Mouse (Mus musculus) heart, embryonic 16.5 days (tissue): ENCODE results near the gene Ifnl3. TPM values are rescaled to one million over a fixed set of nuclear protein-coding genes. Genes with fewer than 3 reads are reported as not detected.
"Not testable (repeated sequence)": the region's sequence is repeated elsewhere in the genome, so short reads cannot be mapped to it uniquely, and the experiment has no call there.

ENCODE experiments used
- ATAC-seq: fragments of 200-750 bp; cut with Nextera tagmentation; replicated peaks from 2 replicates; pipeline ENCODE4 v1.8.0; 2017; ENCODE audit warnings: moderate number of reproducible peaks; ENCODE audit not compliant: insufficient read depth, low FRiP score; ENCODE audit errors: extremely low read depth
- H3K27ac ChIP-seq: fragments of 300-500 bp; sonication (generic); 2 replicates; pipeline ENCODE4 v1.5.1; 2014; ENCODE audit warnings: mild to moderate bottlenecking, low read length, control low read depth, moderate library complexity
- H3K27me3 ChIP-seq: fragments of 300-500 bp; sonication (generic); 2 replicates; pipeline ENCODE4 v1.6.1; 2014; ENCODE audit warnings: low read length, mixed read lengths; ENCODE audit not compliant: control insufficient read depth, insufficient read depth
- H3K36me3 ChIP-seq: fragments of 300-500 bp; sonication (generic); 2 replicates; pipeline ENCODE4 v1.6.1; 2014; ENCODE audit not compliant: control insufficient read depth, insufficient read depth
- H3K4me1 ChIP-seq: fragments of 300-500 bp; sonication (generic); 2 replicates; pipeline ENCODE4 v1.6.1; 2014; ENCODE audit warnings: low read length, mixed read lengths; ENCODE audit not compliant: control insufficient read depth, insufficient read depth
- H3K4me2 ChIP-seq: fragments of 300-500 bp; sonication (generic); 2 replicates; pipeline ENCODE4 v1.6.1; 2014; ENCODE audit warnings: low read depth, mild to moderate bottlenecking, control low read depth, low read length
- H3K4me3 ChIP-seq: fragments of 300-500 bp; sonication (generic); 2 replicates; pipeline ENCODE4 v1.5.1; 2014; ENCODE audit warnings: mild to moderate bottlenecking, control low read depth, low read length
- H3K9ac ChIP-seq: fragments of 300-500 bp; sonication (generic); 2 replicates; pipeline ENCODE4 v1.6.1; 2014; ENCODE audit warnings: low read length, control low read depth
- H3K9me3 ChIP-seq: fragments of 300-500 bp; sonication (generic); replicated peaks from 2 replicates; pipeline ENCODE4 v1.6.1; 2016; ENCODE audit warnings: low read length; ENCODE audit not compliant: control insufficient read depth
- WGBS: fragments of 180-500 bp; shearing (Covaris S2); extraction: QIAGEN DNeasy Blood & Tissue Kit; methylation state at CpG from one replicate; pipeline ENCODE4 v1.1.7; 2014; 5-methylcytosine and 5-hydroxymethylcytosine counted together
- polyA plus RNA-seq: library from polyadenylated mRNA; unstranded; fragments of >200 nt; fragmentation: Nextera tagmentation; extraction: Ambion mirVana; gene quantifications from 2 replicates; pipeline ENCODE4 v1.2.1, GENCODE M21; 2015

Gene Ifnl3
- polyA plus RNA-seq = not detected in 2 replicates

DNA sequence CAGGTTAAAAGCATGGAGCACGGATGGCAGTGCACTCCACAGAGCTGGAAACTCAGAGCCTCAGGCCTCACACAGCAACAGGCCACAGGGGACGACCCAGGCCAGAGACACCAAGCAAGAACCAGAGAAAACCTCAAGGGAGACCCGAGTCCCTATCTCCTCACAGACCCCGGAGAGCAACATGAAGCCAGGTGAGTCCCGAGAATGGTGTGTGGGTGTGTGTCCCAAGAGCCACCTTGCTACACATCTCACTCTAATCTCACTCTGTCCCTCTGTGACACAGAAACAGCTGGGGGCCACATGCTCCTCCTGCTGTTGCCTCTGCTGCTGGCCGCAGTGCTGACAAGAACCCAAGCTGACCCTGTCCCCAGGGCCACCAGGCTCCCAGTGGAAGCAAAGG lies at the start of gene Ifnl3:
Ifnl3 (plus strand) TSS at position 301 of the 400 bp plus-strand sequence.
- H3K4me3 ChIP-seq, ATAC-seq, H3K9me3 ChIP-seq, H3K4me1 ChIP-seq, H3K36me3 ChIP-seq, H3K9ac ChIP-seq, H3K4me2 ChIP-seq, H3K27ac ChIP-seq, H3K27me3 ChIP-seq: not testable (repeated sequence)
- 71% methylated on average over 5 of the region's 6 CpGs for WGBS

DNA sequence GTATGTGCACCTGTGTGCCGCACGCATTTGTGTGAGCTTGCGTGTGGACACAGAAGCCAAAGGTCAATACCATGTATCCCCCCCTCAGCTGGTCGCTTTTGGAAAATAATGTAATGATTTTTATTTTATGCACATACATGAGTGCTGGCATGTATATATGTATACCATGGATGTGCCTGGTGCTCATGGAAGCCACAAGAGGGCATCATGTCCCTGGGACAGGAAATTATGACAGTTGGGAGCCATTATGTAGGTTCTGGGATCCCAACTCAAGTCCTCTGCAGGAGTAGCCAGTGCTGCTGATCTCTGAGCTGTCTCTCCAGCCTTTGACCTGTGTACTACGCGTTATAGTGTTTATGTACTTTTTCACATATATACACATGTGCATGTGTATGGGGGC lies 46.4 kb upstream of the Ifnl3 start:
- H3K9ac ChIP-seq = no peak overlapping the region
- H3K36me3 ChIP-seq = no peaks in the 10 kb centered on the region
- no peaks in the 10 kb centered on the region for H3K27me3 ChIP-seq
- H3K9me3 ChIP-seq = no peaks in the 10 kb centered on the region
- no peak for ATAC-seq
- H3K4me2 ChIP-seq = no peak overlapping the region
- peaks cover 2% of the 10 kb centered on the region; the same call in 1 of the 2 replicates for H3K4me1 ChIP-seq
- no peak overlapping the region for H3K4me3 ChIP-seq
- WGBS = 87% methylated on average over 6 of the region's 6 CpGs
- no peak overlapping the region for H3K27ac ChIP-seq

DNA sequence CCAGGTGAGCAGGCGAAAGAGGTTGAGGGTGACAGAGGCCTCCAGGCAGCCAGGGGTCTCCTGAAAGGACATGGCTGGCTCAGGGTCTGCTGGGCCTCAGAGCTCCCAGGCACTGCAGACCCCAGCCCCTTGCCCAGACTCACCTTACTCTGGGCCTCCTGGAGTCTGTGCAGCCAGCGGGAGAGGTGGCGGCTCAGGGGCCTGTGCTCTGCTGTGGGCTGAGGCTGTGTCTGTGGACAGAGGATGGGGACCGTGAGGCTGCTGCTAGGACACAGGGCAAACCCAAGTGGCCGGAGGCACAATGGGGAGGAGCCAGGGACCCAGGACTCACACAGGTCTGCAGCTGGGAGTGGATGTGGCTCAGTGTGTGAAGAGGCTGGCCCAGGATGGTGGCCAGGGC lies 45.3 kb upstream of the Ifnl3 start:
- Histone ChIP-seq H3K9ac (no peak overlapping the region), H3K9me3 (no peaks in the 10 kb centered on the region), H3K4me2 (no peak overlapping the region), H3K27ac (no peak overlapping the region), H3K27me3 (no peaks in the 10 kb centered on the region), H3K4me3 (no peak overlapping the region), H3K4me1 (no peaks in the 10 kb centered on the region), H3K36me3 (no peaks in the 10 kb centered on the region)
- ATAC-seq = no peak
- 89% methylated on average over 5 of the region's 5 CpGs for WGBS

DNA sequence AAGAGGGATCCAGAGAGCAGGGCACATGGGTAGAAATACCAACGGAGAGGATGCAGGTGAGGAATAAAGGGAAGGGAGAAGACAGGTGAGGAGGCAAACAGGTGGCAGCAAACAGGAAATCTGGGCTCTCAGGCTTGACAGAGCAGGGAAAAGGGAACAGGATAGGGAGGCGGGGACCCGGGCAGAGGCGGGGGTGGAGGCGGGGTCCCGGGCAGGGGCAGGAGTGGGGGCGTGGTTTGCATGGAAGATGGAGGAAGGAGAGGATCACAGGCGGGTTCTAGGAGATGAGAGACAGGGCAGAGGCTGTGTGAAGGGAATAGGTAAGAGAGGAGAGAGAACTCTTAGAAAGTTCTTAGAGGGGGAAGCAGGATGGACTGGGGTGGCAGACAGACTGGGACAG lies 43.8 kb upstream of the Ifnl3 start:
- H3K27me3 ChIP-seq = no peaks in the 10 kb centered on the region
- H3K4me2 ChIP-seq = no peak overlapping the region
- no peak for ATAC-seq
- no peak overlapping the region for H3K4me3 ChIP-seq
- H3K9ac ChIP-seq = no peak overlapping the region
- no peak overlapping the region for H3K27ac ChIP-seq
- 2% methylated on average over 8 of the region's 8 CpGs for WGBS
- no peaks in the 10 kb centered on the region for H3K4me1 ChIP-seq
- H3K36me3 ChIP-seq = no peaks in the 10 kb centered on the region
- H3K9me3 ChIP-seq = no peaks in the 10 kb centered on the region

DNA sequence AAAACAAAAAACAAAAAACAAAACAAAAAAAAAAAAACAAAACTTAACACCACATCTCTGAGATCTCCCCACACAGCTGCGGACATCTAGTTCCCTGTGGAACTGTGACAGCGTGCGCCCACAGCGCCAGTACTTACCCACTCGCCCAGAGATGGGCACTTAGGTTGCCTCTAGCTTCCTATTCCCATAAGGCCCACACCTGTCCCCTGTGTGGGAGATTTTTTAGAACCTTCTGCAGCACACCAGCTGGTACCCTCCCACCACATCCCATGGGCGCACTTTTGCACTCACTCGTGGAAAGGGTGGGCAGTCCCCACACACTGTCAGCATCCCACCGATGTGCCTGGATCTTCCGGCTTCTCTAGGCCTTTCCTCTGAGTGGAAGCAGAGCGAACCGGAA lies 39.8 kb upstream of the Ifnl3 start:
- Histone ChIP-seq H3K27me3 (0 out of 2 replicates have a peak, but pooled peaks cover 2% of the 10 kb centered on the region), H3K27ac (no peak overlapping the region), H3K9ac (no peak overlapping the region), H3K4me2 (no peak overlapping the region), H3K36me3 (no peaks in the 10 kb centered on the region), H3K9me3 (no peaks in the 10 kb centered on the region), H3K4me1 (0 out of 2 replicates have a peak, but pooled peaks cover 1% of the 10 kb centered on the region), H3K4me3 (no peak overlapping the region)
- 79% methylated on average over 11 of the region's 11 CpGs for WGBS
- no peak for ATAC-seq

DNA sequence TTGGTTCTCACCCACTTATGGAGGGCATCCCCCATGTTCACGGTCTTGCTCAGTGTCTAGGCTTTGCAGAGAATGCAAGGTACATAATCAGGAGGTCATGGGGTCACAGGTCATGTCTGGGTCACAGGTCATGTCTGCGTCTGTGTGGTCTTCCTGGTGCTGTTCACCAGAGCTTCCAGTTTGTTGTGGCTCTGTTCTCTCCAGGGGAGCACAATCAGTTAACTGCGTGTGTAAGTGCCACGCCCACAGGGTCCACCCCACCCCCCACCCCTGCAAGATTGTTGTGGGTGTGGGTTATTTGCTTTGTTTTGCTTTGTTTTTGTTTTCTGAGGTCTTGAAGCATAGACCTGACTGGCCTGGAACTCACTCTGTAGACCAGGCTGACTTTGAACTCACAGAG lies 38.4 kb upstream of the Ifnl3 start:
- Histone ChIP-seq H3K9me3 (no peaks in the 10 kb centered on the region), H3K4me2 (no peak overlapping the region), H3K36me3 (no peaks in the 10 kb centered on the region), H3K27ac (no peak overlapping the region), H3K9ac (no peak overlapping the region), H3K4me1 (0 out of 2 replicates have a peak, but pooled peaks cover 5% of the 10 kb centered on the region), H3K4me3 (no peak overlapping the region), H3K27me3 (peaks cover 2% of the 10 kb centered on the region; the same call in 1 of the 2 replicates)
- 24% methylated on average over 4 of the region's 4 CpGs for WGBS
- ATAC-seq = no peak

DNA sequence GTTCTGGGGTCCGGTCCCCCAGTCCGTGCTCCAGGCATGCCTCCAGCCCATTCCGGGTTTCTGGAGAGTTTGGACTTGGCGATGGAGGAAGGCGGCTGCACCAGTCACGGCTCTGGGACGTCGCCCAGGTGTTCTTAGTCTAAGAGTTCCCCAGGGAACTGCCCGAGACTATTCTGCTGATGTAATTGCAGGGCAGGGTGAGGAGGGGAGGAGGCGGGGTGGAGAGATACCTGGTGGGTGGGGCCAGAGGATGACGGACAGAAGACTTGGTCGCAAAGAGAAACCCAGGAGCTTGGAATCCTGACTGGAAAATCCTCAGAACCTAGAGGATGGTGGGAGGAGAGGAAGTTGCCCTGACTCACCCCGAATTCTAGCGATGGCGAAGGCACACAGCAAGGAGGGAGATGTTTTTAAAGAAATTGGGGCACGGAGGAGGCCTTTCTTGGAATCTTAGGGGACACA lies 34.6 kb upstream of the Ifnl3 start:
- 0 out of 2 replicates have a peak, but pooled peaks cover 5% of the 10 kb centered on the region for H3K4me1 ChIP-seq
- no peak overlapping the region for H3K9ac ChIP-seq
- peak overlapping the region; percentile 39 for H3K4me2 ChIP-seq
- H3K27me3 ChIP-seq = peaks cover 2% of the 10 kb centered on the region; the same call in 1 of the 2 replicates
- peak overlapping the region; percentile 19; the same call in 1 of the 2 replicates for H3K4me3 ChIP-seq
- 4% methylated on average over 16 of the region's 16 CpGs for WGBS
- H3K9me3 ChIP-seq = no peaks in the 10 kb centered on the region
- no peaks in the 10 kb centered on the region for H3K36me3 ChIP-seq
- no peak overlapping the region for H3K27ac ChIP-seq
- no peak for ATAC-seq

DNA sequence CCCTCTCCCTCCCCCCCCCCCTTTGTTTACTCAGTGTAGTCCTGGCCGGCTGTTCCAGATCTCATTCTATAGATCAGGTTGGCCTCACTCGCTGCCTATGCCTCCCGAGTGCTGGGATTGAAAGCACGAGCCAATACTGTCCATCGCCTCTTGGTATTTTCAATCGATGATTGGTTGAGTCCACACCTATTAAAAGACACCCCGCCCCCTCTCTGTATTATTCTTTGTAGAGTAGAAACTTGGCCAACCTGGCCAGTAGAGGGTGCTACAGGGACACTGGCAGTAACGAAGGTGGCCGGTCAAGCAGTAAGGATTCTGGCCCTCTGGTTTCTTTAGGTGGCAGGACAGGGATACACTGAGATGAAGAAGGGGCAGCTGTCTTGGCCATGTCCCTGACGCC lies 32.2 kb upstream of the Ifnl3 start:
- ATAC-seq = no peak

DNA sequence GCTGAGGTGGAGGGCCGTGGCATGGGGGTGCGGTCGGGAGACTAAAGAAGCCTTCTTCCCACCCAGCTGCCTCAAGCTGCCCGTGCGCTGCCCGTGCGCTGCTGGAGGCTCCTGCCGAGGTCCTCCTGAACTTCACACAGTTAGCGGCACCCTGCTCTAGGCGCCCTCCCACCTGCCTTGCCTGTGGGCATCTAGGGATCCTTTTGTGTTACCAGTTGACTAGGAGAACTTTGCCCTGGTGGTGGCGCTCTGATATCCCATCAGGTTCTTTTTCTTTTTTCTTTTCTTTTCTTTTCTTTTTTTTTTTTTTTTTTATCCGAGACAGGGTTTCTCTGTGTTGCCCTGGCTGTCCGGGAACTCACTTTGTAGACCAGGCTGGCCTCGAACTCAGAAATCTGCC lies 31.7 kb upstream of the Ifnl3 start:
- WGBS = 32% methylated on average over 14 of the region's 14 CpGs
- H3K4me3 ChIP-seq = no peak overlapping the region
- H3K4me1 ChIP-seq = 0 out of 2 replicates have a peak, but pooled peaks cover 5% of the 10 kb centered on the region
- no peak for ATAC-seq
- no peaks in the 10 kb centered on the region for H3K36me3 ChIP-seq
- H3K27ac ChIP-seq = no peak overlapping the region
- H3K27me3 ChIP-seq = peaks cover 2% of the 10 kb centered on the region; the same call in 1 of the 2 replicates
- peak overlapping the region; percentile 23; the same call in 1 of the 2 replicates for H3K4me2 ChIP-seq
- H3K9ac ChIP-seq = no peak overlapping the region
- no peaks in the 10 kb centered on the region for H3K9me3 ChIP-seq

More for the DNA sequence above, 32.2 kb upstream of the Ifnl3 start:
- Histone ChIP-seq H3K27me3 (peaks cover 2% of the 10 kb centered on the region; the same call in 1 of the 2 replicates), H3K4me2 (peak overlapping the region; percentile 23; the same call in 1 of the 2 replicates), H3K4me3 (no peak overlapping the region), H3K4me1 (0 out of 2 replicates have a peak, but pooled peaks cover 5% of the 10 kb centered on the region), H3K9ac (no peak overlapping the region), H3K27ac (no peak overlapping the region), H3K36me3 (no peaks in the 10 kb centered on the region), H3K9me3 (no peaks in the 10 kb centered on the region)
- WGBS = 2% methylated on average over 10 of the region's 10 CpGs
